Mouse (Mus musculus): Measurements from ENCODE around the gene Olfr874. TPM values are rescaled to one million over a fixed set of nuclear protein-coding genes. Genes with fewer than 3 reads are reported as not detected.
"Not testable (repeated sequence)": the region's sequence is repeated elsewhere in the genome, so short reads cannot be mapped to it uniquely, and the experiment has no call there.

Olfr874 gene
- polyA plus RNA-seq, 1 experiment from 2014 or later, result not detected

DNA sequence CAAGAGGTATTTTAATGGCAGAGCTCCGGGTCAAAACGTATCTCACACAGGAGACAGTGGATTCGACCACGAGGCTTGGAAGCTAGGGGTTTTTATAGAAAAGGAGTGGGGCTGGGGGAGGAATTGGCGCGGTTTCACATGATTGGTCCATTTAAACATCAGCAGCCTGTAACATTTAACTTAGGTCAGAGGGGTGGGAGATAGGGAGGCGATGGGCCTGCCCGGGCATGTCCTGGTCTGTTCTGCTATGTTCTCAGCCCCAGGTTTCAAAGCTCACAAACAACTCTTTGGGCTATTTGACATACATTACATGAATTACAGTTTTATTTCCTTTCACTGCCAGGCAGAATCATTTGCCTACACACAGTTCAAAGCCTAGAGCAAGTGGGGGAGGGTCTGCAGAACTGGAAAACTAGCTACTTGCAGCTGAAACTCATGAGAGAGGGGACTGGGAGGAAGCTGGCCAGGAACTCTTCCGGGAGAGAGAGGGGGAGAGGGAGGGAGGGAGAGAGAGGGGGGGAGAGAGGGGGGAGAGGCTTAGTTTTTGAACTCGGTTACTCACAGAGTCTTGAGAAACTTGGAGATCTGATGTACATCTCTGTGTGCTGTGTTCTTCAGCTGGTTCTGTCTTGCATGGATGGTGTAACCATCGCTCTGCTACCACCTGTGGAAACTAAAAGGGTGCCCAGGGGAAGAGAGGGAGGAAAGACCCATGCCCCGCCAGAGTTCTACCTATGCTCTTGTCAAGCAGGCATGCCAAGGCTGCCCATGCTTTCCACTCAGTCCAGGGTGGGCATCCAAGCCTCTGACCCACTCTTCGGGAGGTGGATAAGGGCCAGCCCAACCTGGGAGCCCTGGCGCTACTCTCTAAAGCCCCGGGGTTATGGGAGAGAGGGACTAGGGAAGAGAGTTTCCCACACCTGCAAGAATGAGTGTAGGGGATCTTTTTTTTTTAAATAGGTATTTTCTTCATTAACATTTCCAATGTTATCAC, 38.8 kb downstream of the Olfr874 start:
- not testable (repeated sequence) for H3K4me3 ChIP-seq; H3K27me3 ChIP-seq (replicated peaks); H3K27ac ChIP-seq (ENCODE audit: poor library complexity, severe bottlenecking); H3K36me3 ChIP-seq; H3K9me3 ChIP-seq (replicated peaks); H3K4me1 ChIP-seq (replicated peaks); H3K9ac ChIP-seq
- 56% methylated on average over 11 of the region's 15 CpGs for WGBS
- H3K4me2 ChIP-seq, result peak overlapping the region; percentile 60
- peak; percentile 51 for ATAC-seq (ENCODE audit: insufficient number of reproducible peaks, low FRiP score)

DNA sequence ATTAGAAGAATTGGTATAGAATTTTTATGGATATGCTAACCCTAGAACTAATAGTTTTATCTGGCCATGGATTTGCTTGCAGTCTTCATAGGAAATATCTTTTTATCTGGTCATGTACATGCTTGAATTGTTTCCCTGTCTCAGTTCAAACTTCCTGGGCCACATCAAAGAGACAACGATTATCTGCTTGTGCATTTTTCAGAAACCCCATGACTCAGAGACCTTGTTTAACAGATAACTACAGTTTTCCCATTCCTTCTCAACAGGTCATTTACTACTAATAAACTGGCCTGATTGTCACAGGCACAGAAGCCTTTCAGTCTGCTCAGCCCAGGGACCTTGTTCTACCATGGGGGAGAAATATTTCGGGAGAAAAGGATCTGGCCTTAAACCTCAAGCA, 41.5 kb downstream of the Olfr874 start:
- Histone ChIP-seq H3K4me3 (no peak overlapping the region), H3K9me3 (replicated peaks) (no peaks in the 10 kb centered on the region), H3K4me1 (replicated peaks) (peaks cover 7% of the 10 kb centered on the region), H3K4me2 (no peak overlapping the region), H3K36me3 (no peaks in the 10 kb centered on the region), H3K9ac (no peak overlapping the region), H3K27me3 (replicated peaks) (no peaks in the 10 kb centered on the region), H3K27ac (ENCODE audit: poor library complexity, severe bottlenecking) (no peak overlapping the region)
- WGBS, result 35% methylated on average over 2 of the region's 2 CpGs
- ATAC-seq (ENCODE audit: insufficient number of reproducible peaks, low FRiP score), result no peak

Other genes starting within 250 kb of the Olfr874 start
- gene Esam, start 217.0 kb upstream of the Olfr874 start, polyA plus RNA-seq (2016; fragmentation: Nextera tagmentation; extraction: Ambion mirVana), result 54.6 and 59.8 TPM in 2 replicates
- gene Vsig2, start 205.9 kb upstream of the Olfr874 start, polyA plus RNA-seq (2016; fragmentation: Nextera tagmentation; extraction: Ambion mirVana), result 1.6 and 1.9 TPM in 2 replicates
- 7.4 and 11.3 TPM in 2 replicates for gene Nrgn, start 192.2 kb upstream of the Olfr874 start, polyA plus RNA-seq (2016; fragmentation: Nextera tagmentation; extraction: Ambion mirVana)
- 11.1 and 11.4 TPM in 2 replicates for gene Siae, start 189.4 kb upstream of the Olfr874 start, polyA plus RNA-seq (2016; fragmentation: Nextera tagmentation; extraction: Ambion mirVana)
- gene Spa17, start 131.4 kb upstream of the Olfr874 start, polyA plus RNA-seq (2016; fragmentation: Nextera tagmentation; extraction: Ambion mirVana), result 6.2 and 6.7 TPM in 2 replicates
- gene Tbrg1, start 87.8 kb upstream of the Olfr874 start, polyA plus RNA-seq (2016; fragmentation: Nextera tagmentation; extraction: Ambion mirVana), result 151 and 162 TPM in 2 replicates
- gene Panx3, start 75.9 kb upstream of the Olfr874 start, polyA plus RNA-seq (2016; fragmentation: Nextera tagmentation; extraction: Ambion mirVana), result 0.14 TPM in 1 of 2 replicates, not detected in the other
- not detected in 2 replicates for gene Olfr160, start 28.9 kb upstream of the Olfr874 start, polyA plus RNA-seq (2016; fragmentation: Nextera tagmentation; extraction: Ambion mirVana)
- gene Olfr875, start 26.8 kb downstream of the Olfr874 start, polyA plus RNA-seq (2016; fragmentation: Nextera tagmentation; extraction: Ambion mirVana), result not detected in 2 replicates
- gene Olfr876, start 57.9 kb downstream of the Olfr874 start, polyA plus RNA-seq (2016; fragmentation: Nextera tagmentation; extraction: Ambion mirVana), result not detected in 2 replicates
- not detected in 2 replicates for gene Olfr877, start 109.2 kb downstream of the Olfr874 start, polyA plus RNA-seq (2016; fragmentation: Nextera tagmentation; extraction: Ambion mirVana)
- not detected in 2 replicates for gene Olfr145, start 151.6 kb downstream of the Olfr874 start, polyA plus RNA-seq (2016; fragmentation: Nextera tagmentation; extraction: Ambion mirVana)
- gene Olfr878, start 172.7 kb downstream of the Olfr874 start, polyA plus RNA-seq (2016; fragmentation: Nextera tagmentation; extraction: Ambion mirVana), result not detected in 2 replicates
- gene Olfr881, start 246.7 kb downstream of the Olfr874 start, polyA plus RNA-seq (2016; fragmentation: Nextera tagmentation; extraction: Ambion mirVana), result not detected in 2 replicates

Data from heart, embryonic 12.5 days (tissue).